Mouse (Mus musculus): ENCODE measurements around the gene Vmn2r38.
"Not testable (repeated sequence)": the region's sequence is repeated elsewhere in the genome, so short reads cannot be mapped to it uniquely, and the experiment has no call there.

Vmn2r38 gene

GRCm38 (mm10) chr7:9097781-9098180, at the start of gene Vmn2r38:
TSS of gene Vmn2r38 (minus strand) at chr7:9097881.
- DNase-seq (ENCODE audit: low read depth) = not testable (repeated sequence)

- not testable (repeated sequence) for DNase-seq (ENCODE audit: low read depth)
These were observed 32.3 kb downstream of the Vmn2r38 start for GRCm38 (mm10) chr7:9065353-9065752.

GRCm38 (mm10) chr7:9030698-9031097, 67.0 kb downstream of the Vmn2r38 start, which contains the start of gene Vmn2r39:
TSS of gene Vmn2r39 (minus strand) at chr7:9030798.
- not testable (repeated sequence) for DNase-seq (ENCODE audit: low read depth)

Data from naive thymus-derived CD4-positive, alpha-beta T cell, adult 2 months (primary cell).